Mouse (Mus musculus) layer of hippocampus, adult 8-10 months (tissue): ENCODE results near the gene Esrrb. TPM values are rescaled to one million over a fixed set of nuclear protein-coding genes. Genes with fewer than 3 reads are reported as not detected.

Source experiments
- DNase-seq, 2 experiments: peaks; one replicate each; pipeline ENCODE4 v3.0.0; 2022; ENCODE audit warnings: low spot score in 2 of 2
- total RNA-seq, 4 experiments: library from RNA; stranded (reverse); gene quantifications; 2 replicates each; pipeline ENCODE4 v1.2.4; 2022

Gene Esrrb
- total RNA-seq, 4 experiments from 2014 or later = 0.98 to 1.9 (median 1.5) TPM

DNA sequence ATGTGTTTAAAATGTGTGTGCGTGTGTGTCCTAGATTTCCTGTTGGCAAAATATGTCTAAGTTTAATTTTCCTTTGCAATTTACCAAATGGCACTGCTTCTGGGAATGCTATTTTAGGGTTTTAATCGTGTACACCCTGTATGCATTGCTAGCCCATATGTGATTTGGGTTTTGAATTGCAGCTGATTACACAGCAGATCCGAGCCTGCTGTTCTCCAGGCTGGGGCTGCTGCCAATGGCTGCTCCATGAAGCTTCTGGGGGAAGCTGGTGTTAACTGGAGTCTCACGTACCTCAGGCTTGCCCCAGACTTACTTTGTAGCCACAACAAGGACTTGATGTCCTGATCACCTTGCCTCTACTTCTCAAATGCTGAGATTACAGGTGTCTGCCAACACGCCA, 205.1 kb downstream of the Esrrb start:
- peak; percentile 42 to 53 for DNase-seq

Other genes starting within 250 kb of the Esrrb start
- 10 to 100 TPM; 31.9 to 37.3 (median 32.8) TPM for gene Gpatch2l, start 119.3 kb upstream of the Esrrb start, total RNA-seq